Mouse (Mus musculus): ENCODE data around the gene Snx9.

Gene Snx9

DNA sequence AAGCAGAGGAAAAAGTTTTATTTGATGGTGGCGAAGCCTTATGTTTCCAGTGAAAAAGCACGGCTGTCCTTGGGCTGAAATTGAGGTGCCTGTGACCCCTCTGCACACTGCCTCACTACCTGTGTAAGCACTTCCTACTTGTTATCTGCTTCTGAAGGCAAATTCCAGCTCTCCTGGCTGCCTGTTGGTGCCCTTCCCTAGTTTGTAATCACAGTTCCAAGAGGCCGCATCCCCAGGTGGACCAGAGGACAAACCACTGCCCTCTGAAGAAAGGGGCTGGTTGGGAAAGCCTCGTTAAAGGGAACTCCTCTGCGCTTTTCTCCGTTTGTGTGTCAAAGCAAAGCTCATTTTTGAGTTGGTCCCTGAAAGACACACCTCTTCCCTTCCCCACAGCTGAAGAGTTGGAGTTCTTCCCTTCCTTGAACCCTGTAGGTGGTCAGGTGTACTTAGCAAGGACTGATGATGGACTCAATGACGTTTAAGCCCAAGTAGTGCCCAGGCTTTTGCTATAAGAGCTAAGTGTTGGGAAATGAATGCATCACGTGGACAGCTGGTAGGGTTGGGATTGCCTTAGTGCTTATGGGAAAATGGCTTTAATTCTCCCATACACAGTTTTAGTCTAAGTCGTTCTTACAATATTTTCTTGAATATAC lies 2.0 kb downstream of the Snx9 start:
- DNase-seq (ENCODE audit: low read depth in 1 of 2, low spot score in 2 of 2) = no peak

DNA sequence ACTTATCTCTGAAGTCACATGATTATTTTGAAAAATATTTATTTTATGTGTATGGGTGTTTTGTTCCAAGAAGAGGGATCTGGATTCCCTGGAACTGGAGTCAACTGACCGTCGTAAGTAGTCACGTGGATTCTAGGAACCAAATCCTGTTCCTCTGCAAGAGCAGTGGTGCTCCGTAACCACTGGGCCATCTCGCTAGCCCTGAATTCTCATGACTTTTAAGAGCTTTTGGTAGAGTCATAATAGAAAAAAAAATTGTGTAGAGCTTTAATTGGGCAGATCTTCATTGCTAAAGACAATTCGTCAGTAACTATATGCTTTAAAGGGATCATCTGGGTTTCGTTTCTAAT lies 2.5 kb downstream of the Snx9 start:
- DNase-seq (ENCODE audit: low read depth in 1 of 2, low spot score in 2 of 2) = no peak

DNA sequence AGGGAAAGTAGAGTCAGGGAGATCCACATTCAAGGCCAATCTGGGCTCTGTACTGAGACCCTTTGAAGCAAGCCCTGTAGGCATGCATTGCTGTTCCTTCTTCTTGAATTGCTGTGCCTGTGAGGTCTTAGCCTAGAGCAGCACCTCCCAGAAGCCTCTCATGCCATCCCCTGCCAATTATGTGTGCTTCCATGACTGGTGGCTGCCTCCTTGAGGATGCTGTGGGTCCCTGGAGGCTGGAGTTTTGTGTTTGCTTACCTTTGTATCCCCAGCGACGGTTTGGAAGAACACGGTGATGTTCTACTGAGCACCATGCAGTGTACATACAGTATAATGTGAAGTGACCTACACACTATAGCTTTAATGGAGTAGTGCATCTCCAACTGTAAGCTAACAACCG lies 4.2 kb downstream of the Snx9 start:
- DNase-seq (ENCODE audit: low read depth in 1 of 2, low spot score in 2 of 2) = no peak

DNA sequence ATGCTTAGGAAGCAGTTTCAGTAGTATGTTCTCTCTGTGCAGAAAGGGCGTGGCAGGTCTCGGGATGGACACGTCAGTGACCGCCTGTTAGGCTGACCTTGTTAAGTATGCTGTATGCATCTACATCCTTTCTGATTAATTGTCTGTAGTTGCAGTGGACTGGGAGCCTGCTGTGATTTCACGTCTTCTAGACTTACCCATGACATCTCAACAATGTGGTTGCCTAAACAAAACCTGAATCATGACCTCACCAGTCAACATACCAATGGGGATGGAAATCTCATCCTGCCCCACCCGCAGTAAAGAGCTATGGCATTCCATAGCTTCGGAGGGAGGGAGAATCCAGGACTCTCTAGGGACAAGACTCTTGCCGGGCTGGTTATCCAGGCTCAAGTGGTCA lies 5.0 kb downstream of the Snx9 start:
- DNase-seq (ENCODE audit: low read depth in 1 of 2, low spot score in 2 of 2) = no peak

DNA sequence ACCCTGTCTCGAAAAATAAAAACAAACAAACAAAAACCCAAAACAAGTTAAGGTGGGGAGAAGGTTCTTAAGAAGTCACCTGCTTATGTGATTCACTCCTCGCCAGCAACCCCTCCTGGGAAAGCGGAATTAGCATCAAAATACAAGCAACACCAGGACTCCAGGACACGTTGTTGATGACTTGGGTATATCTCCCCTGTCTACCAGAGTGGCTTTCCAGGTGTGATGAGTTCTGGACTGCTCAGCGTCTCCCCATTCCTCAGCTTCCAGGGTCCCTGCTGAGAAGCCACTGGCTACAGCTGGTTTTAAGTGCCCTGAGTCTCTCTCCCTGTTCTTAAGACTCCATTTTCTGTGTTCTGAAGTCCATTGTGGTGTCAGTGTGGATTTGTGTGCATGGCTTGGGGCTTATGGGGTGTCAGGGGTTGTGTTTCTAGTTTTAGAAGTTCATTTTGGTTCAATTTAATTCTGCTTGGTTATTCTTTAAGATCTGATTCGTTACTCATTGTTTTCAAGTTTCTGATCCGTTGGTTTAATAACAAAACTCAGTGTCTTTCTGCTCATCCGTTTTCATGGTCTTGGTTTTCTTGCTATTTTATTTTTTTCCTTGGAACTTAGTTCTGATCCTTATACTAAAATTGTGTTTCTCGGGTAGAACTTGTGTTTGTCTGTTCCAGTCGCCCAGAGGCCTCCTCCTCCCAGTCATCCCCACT lies 7.7 kb downstream of the Snx9 start:
- DNase-seq (ENCODE audit: low read depth in 1 of 2, low spot score in 2 of 2) = no peak

DNA sequence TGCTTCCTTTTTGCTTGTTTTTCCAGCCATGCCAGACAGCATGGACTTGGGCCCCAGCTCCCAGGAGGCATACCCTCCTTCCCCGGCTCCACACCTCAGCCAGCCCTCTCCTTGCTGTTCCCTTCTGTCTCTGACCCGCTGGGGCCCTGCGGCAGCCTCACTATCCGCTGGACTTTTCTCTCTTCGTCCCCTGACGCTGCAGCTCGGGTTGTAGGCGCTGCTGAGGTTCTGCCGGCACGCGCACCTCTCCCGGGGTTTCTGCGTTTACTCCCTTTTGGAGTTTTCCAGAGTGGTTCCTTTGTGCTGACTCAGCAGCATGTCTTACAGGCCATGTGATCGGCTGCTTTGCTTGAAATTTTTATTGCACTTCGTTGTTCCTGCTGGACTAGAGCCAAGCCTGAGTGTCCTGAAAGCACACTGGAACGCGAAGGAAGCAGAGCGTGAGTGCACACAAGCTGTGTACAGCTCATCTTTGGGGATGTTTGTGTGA lies 8.3 kb downstream of the Snx9 start:
- no peak for DNase-seq (ENCODE audit: low read depth in 1 of 2, low spot score in 2 of 2)

DNA sequence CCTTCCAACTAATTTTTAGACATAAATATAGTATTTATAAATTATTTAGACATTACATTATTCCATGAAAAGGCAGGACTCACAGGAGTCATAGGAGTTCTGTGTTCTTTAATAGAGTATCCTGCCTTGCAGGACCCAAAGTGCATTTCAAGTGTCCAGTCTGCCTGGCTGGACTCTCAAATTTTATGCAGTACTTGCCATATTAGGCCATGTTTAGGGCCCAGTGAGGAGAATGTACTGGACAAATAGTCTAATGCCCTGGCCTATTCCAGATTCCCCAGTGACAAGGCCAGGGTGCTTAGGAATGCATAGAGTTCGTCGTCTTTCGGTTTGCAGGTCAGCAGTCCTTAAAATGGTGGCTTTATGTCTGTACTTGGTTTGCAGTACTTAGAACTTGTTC lies 8.9 kb downstream of the Snx9 start:
- DNase-seq (ENCODE audit: low read depth in 1 of 2, low spot score in 2 of 2) = no peak

DNA sequence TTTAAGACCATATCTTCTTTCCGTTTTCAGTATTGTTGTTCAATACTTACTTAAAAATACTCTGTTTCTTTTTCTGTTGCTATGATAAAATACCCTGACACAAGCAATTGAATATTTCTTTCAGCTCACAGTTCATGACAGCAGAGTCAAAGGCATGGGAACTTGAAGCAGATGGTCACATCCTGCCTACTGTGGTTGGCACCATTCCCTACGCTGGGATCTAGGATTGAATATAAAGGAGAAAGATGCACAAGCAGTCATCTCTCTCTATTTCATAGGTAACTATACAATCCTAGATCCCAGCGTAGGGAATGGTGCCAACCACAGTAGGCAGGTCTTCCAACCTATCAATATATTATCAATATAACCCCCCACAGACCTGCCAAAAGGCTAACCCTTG lies 9.3 kb downstream of the Snx9 start:
- no peak for DNase-seq (ENCODE audit: low read depth in 1 of 2, low spot score in 2 of 2)

DNA sequence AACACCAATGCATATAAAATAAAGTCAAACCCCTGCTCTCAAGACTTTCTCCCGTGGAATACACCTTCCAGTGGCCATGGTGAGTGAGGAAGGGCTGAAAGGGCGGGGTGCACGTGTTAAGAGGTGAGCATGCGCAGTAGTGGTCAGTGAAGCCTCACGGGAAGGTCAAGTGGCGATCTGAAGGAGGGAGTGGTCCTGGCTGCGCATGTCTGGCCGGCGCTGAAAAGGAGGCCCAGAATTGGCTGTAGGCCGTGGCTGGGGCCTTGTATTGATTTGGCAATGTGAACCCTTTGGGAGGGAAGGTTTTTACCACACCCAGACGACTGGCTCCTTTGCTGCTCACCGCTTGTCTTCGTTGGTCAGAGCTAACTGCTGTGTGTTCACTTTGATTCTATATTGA lies 12.8 kb downstream of the Snx9 start:
- DNase-seq (ENCODE audit: low read depth in 1 of 2, low spot score in 2 of 2) = no peak

DNA sequence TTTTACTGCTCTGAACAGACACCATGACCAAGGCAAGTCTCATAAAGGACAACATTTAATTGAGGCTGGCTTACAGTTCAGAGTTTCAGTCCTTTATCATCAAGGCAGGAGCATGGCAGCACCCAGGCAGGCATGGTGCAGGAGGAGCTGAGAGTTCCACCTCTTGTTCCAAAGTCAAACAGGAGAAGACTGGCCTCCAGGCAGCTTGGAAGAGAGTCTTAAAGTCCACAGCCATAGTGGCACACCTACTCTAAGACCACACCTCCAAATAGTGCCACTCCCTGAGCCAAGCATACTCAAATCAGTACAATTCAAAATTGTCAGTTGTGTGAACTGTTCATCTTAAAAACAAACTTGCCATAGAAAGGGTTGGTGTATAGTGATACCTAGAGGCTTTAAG lies 14.4 kb downstream of the Snx9 start:
- no peak for DNase-seq (ENCODE audit: low read depth in 1 of 2, low spot score in 2 of 2)

DNA sequence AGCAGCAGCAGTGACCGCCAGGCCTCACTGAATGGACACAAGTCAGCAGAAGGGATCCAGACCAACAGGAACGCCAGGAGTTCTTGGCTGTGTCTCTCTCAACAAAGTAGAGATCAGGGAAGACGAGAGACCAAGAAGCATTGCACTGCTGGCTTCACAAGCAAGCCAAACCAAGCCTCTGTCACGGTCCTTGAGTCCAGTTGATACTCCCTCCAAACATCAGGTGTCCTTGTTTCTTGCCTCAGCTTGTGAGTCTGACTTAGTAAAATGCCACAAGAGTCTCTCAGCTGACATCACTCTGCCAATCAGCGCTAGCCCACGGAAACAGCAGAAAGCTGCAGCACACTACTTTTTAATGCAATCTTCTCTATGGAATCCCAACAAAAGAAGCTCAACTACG lies 15.3 kb downstream of the Snx9 start:
- no peak for DNase-seq (ENCODE audit: low read depth in 1 of 2, low spot score in 2 of 2)

DNA sequence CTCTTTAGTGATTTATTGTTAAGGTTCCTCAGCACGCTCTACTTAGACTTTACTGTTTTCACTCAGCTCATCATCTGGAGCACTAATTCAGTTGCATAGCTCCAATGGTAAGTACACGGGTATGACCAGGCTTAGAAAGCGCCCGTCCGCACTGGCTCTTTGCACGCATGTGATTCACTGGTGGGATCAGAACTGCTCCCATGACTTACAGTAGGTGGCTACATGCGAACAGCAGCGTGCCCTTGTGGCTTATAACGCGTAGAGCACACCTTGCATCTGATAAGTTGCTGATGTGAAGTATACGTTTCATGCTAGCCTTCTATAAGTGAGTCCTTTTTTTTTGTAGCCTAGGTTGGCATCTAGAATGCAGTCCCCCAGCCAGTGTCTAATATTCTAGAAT lies 16.1 kb downstream of the Snx9 start:
- DNase-seq (ENCODE audit: low read depth in 1 of 2, low spot score in 2 of 2) = no peak

DNA sequence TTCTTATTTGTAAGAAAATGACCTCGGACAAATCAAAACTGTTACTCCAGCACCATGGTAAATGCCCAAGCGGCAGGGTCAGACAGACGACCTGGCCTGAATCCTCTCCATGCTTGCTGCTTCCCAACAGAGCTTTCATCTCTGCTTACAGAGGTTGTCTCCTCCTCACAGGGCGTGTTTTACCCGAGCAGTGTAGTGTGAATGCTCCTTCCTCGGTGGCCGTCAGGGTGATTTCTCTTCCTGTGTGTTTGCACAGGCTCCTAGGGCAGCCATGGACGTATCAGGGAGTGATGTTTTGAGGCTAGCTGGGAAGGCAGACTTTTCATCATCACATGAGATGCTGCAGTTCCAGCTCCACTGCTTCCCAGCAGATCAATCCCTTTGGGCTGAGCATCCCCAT lies 17.1 kb downstream of the Snx9 start:
- DNase-seq (ENCODE audit: low read depth in 1 of 2, low spot score in 2 of 2) = no peak

DNA sequence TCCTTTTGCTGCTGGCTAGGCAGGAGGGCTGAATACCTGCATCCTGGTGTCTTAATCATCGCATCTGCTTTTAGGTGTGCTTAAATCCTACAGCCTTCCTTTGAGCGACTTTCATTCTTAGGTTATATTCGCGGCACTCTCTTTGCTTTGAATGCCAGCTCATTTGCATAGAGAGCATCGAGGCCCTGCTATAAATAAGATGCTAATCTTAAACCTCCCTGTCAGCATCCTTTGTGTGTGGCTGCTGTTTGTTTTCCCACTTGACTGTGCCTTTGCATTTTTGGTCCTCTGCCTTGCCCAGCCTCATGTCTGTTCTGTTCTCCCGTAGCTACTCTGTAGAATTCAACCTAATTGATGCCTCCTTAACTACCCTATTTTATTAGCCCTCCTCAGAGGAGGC lies 21.2 kb downstream of the Snx9 start:
- DNase-seq (ENCODE audit: low read depth in 1 of 2, low spot score in 2 of 2) = no peak

DNA sequence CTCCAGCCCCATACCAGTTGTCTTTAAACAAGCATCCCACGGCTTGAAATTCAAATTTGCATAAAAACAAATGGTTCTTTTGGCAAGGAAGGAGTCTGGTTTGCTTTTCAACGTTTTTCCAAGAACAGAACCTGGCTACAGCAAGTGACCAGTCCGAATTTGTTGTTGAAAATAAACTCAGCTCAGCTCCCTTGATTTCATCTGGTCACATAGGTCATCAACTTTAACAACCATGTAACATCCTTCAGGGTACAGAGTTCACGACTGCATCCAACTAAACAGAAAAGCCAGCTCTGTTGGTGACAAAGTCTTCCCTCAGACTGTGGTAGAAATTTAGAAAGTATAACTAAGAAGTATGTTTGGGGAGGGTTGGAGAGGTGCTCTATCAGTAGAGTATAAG lies 21.7 kb downstream of the Snx9 start:
- DNase-seq (ENCODE audit: low read depth in 1 of 2, low spot score in 2 of 2) = no peak

DNA sequence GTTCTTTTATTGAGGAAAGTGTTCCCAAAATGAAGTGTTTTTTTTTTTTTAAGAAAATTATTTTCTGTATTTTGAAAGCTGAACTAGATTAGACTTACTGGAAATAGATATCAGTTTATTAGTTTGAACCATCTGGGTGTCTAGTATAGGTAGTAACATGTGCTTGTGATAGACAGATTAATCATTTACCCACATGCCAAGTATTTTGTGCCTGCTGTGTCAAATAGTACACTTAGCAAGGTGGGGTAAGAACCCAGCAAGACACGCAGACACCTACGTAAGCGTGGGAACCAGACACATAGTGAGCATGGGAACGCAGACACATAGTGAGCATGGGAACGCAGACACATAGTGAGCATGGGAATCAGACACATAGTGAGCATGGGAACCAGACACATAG lies 22.6 kb downstream of the Snx9 start:
- DNase-seq (ENCODE audit: low read depth in 1 of 2, low spot score in 2 of 2) = no peak

DNA sequence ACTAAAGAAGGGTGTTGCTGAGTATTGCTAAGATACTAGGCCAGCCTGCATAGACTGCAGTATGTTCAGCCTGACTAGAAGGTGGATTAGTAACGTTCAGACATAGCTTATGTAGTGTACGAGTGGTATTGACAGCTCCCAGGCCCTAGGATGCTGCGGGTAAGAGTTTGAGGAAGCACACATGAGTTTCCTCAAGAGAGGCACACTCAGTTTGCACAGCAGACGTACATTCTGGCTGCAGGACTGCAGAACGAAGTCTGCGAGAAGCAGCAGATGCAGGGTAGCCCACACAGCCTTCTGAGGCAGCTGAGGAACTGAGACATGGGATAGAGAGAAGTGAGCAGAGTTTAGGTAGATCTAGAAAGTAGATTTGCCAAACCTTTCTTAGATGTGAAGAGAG lies 26.3 kb downstream of the Snx9 start:
- DNase-seq (ENCODE audit: low read depth in 1 of 2, low spot score in 2 of 2) = no peak

DNA sequence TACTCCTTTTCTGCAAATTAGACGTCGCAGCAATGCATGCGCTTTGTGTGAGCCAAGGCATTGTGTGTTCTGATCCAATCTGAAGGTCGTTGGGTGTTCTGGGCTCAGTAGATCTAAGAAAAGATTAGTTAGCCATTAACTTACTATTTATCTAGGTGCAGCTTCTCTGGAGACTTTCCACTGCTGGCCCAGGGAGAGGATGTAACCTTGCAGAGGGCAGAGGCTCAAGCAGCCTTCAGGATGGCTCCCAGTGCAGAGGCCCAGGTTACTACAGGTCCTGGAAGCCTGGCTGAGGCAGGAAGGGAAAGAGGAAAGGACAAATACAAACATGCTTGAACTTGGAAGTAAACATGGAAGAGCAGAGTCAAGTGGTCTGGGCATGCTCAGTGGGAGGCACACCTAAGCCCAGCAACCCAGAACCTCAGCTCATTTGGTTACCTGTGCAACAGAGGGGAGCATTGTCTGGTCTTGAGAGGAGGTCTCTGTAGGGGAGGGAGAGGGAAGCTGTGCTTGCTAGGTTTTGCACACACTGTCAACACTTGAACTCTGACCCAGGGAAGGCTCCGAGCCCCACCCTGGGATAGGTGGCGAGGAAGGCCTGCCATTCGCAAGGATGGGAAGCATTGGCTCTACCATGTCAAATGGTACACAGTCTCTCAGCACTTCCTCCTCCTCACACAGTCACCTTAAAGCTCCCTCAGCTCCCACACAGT lies 27.3 kb downstream of the Snx9 start:
- DNase-seq (ENCODE audit: low read depth in 1 of 2, low spot score in 2 of 2) = no peak

DNA sequence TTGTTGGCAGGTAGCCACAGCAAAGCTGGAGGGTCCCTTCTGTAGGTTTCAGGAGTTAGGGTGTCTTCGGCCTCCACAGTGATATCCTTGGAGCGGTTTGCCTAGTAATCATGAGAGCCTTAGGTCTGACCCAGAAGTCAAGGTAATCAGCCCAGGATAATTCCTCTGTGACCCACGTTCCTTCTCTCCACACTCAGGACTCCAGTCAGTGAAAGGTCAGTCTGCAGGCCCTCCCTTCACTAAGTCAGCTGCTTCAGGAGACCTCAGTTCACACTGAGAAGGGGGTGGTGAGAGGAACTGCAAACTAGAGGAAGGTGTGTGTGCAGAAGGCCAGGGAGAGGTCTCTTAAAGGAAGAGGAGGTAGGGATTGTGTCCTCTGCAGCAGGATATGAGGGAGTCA lies 28.3 kb downstream of the Snx9 start:
- no peak for DNase-seq (ENCODE audit: low read depth in 1 of 2, low spot score in 2 of 2)

DNA sequence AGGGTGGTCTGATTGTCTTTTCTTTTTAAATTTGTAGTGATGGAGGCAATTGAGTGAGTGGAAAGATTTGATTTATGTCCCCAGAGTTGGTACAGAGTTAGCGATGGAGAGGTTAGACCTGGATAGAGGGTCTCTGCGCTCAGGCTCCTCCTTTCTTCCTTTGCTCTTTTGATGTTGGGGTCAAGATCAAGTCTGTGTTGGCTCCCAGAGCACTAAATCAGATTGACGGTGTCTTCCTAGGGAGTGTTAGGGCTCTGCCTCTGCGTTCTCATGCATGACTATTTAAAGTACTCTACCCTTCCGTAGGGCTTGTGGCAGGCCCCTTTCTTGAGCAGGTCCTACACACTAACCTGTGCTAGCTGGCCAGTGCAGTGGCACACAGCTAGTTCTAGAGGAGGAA lies 28.9 kb downstream of the Snx9 start:
- DNase-seq (ENCODE audit: low read depth in 1 of 2, low spot score in 2 of 2) = no peak

DNA sequence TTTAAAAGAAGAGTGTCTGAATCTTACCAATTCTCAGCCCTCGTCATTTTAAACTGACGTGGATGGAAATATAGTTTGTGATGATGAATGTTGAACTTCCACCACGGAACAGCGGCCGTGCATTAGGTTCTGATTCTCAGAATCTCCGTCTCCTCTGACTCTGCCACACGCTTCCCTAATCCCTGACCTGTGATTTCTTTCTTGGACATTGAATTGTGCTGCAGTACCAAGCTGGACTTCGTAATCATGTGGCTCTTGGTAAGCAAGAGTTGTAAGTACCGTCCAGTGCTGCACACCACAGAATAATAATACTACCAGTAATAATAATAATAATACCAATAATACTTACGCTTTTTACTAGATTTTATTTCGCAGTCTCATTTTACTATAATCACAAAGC lies 29.6 kb downstream of the Snx9 start:
- no peak for DNase-seq (ENCODE audit: low read depth in 1 of 2, low spot score in 2 of 2)

DNA sequence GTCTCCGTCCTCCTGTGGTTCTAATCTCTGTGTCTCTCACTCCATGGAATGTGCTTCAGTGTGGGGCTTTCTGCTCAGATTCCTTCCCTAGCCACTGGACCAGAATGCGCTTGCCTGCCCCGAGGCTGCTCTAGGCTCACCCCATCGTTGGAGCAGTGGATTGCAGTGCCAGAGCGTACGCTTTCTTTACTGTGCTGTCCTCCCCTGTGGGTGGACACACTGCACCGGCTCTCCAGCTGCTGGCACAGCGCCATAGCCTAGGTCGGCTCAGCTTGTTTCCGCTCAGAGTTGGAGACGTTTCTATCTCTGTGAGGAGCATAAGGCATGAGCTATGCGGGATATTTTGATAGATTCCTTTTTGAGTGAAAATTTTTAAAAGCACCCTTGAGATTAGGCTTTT lies 31.4 kb downstream of the Snx9 start:
- DNase-seq (ENCODE audit: low read depth in 1 of 2, low spot score in 2 of 2) = no peak

DNA sequence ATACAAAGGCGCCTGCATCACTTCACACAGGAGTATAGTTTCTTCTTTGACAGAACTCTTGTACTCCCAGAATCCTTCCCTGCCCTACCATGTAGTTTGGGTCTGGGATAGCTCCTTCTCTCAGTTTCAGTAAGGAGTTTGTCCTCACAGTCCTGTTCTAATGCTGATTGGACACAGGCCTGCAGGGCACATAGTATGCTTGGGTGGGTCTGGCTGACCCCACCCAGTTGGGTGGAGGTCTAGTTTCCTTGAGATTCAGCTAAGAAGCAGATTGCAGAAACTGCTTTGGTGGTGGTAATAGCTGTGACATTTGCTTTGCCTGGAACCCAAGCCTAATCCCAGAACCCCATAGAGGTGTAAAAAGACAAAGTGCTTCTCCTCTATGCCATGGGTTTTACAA lies 33.4 kb downstream of the Snx9 start:
- DNase-seq (ENCODE audit: low read depth in 1 of 2, low spot score in 2 of 2) = no peak
